Mouse (Mus musculus) MN1 (cell line): ENCODE measurements around the gene Fam117a.

ENCODE experiments used
- DNase-seq: peaks from one replicate; pipeline ENCODE4 v3.0.0-alpha.2; 2016; ENCODE audit warnings: low spot score

Fam117a gene

GRCm38 (mm10) chr11:95420880-95421435 lies 84.1 kb downstream of the Fam117a start:
- no peak for DNase-seq

GRCm38 (mm10) chr11:95423505-95423904 lies 86.7 kb downstream of the Fam117a start:
- DNase-seq = no peak

DNA sequence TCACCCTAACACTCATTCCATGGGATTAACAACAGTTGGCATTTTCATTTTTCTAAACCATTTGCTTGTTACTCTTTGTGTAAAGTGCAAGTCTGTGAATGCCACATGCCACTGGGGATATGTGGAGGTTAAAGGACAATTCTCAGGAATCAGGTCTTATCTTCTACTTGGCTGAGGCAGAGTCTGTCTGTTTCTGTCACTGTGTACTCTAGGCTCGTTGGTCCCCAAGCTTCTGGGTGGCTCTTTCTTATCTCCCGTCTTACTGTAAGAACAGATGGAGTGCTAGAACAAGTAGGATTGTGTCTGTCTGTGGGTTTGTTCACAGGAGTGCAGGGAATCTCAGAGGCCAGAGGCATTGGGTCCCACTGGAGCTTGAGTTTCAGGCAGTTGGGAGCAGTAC lies 94.5 kb downstream of the Fam117a start:
- DNase-seq = no peak
